Mouse (Mus musculus): ENCODE data around the gene Kcnj11.

Kcnj11 gene

GRCm38 (mm10) chr7:46044106-46044505 lies 56.5 kb downstream of the Kcnj11 start:
- no peak for DNase-seq
